Mouse (Mus musculus) brain, embryonic 14.5 days (tissue): ENCODE measurements at regions not wholly inside any gene's neighbourhood (a gene's known extent, or its start where the extent isn't known, plus 50 kb on each side); places are given as distances from the start of the nearest gene placed in this dataset.

Source experiments
- DNase-seq: peaks from one replicate; pipeline ENCODE4 v3.0.0-alpha.2; 2011; ENCODE audit warnings: low read depth
- CTCF ChIP-seq: fragments of 200-500 bp; IDR thresholded peaks from 2 replicates; pipeline ENCODE4 v1.5.1; 2012; ENCODE audit warnings: inconsistent platforms, mild to moderate bottlenecking, moderate library complexity, borderline replicate concordance; ENCODE audit not compliant: insufficient read depth, insufficient read length; ENCODE audit errors: extremely low read depth
- POLR2A ChIP-seq: fragments of 200-500 bp; IDR thresholded peaks from 2 replicates; pipeline ENCODE4 v1.6.1; 2012; ENCODE audit warnings: mild to moderate bottlenecking, inconsistent platforms, borderline replicate concordance; ENCODE audit not compliant: poor library complexity, insufficient read depth, insufficient read length, severe bottlenecking; ENCODE audit errors: extremely low read depth

DNA sequence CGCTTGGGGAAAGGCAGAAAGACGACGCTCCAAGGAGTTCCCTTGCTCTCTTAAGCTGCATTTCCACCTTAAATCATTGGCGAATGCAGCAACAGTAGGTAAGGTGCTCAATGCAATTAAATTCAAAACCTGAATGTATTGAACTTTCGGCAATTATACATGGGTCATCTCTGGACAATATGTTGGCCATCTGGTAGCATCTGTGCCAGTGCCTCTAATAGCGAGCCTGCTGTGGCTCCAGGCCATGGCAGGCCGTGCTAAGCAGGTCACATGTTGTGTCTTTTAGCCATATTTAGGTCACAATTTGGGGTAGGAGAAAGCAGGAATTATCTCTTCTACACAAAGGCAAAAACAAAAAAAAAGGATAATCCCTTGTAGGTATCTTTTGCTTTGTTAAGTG, 462.8 kb downstream of the Gtdc1 start:
- DNase-seq = peak; percentile 32
- no peak for TF ChIP-seq CTCF
- TF ChIP-seq POLR2A = no peak

GRCm38 (mm10) chr2:44462619-44463329, 464.7 kb downstream of the Gtdc1 start:
- TF ChIP-seq POLR2A = no peak
- DNase-seq = peak; percentile 47

- DNase-seq = peak; percentile 88
- no peak for TF ChIP-seq POLR2A
These were observed 465.9 kb downstream of the Gtdc1 start for GRCm38 (mm10) chr2:44461289-44462250.

GRCm38 (mm10) chr2:44449471-44449870, 478.0 kb downstream of the Gtdc1 start:
- TF ChIP-seq CTCF = no peak
- TF ChIP-seq POLR2A = no peak
- peak; percentile 45 for DNase-seq
